Mouse (Mus musculus): Measurements from ENCODE around the gene Gm43720. TPM values are rescaled to one million over a fixed set of nuclear protein-coding genes. Genes with fewer than 3 reads are reported as not detected.

The Gm43720 gene
- polyA plus RNA-seq, 1 experiment = 0.02 TPM

DNA sequence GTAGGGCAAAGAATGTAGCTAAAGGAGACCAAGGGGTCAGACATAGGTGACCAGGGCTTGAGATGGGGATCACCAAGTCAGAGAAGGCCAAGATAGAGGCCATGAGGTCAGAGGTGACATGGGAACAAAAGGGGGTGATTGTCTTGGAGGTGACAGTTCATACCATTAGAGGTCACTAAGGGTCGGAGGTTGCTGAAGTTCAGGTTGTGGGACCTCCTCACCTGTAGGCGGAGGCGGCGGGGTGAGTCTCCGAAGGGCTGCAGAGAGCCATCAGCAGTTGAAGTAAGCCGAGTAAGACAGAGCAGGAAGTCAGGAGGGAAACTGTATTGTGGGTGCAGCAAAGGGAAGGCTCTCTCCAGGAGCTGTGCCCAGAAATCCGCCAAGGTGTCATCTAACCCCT lies 1.8 kb downstream of the Gm43720 start:
- H3K4me1 ChIP-seq (ENCODE audit: control insufficient read depth, insufficient read depth, low read length) = no peaks in the 10 kb centered on the region
- TF ChIP-seq CTCF (IDR thresholded peaks at IDR 0.05; ENCODE audit: extremely low read depth, insufficient read depth, low read length) (no peak), POLR2A (IDR thresholded peaks at IDR 0.05; ENCODE audit: extremely low read depth, insufficient read depth, low read length) (no peak)
- no peak overlapping the region for H3K27ac ChIP-seq (ENCODE audit: insufficient read depth, low read length)
- no peak overlapping the region for H3K4me3 ChIP-seq (ENCODE audit: insufficient read depth, low read length)

DNA sequence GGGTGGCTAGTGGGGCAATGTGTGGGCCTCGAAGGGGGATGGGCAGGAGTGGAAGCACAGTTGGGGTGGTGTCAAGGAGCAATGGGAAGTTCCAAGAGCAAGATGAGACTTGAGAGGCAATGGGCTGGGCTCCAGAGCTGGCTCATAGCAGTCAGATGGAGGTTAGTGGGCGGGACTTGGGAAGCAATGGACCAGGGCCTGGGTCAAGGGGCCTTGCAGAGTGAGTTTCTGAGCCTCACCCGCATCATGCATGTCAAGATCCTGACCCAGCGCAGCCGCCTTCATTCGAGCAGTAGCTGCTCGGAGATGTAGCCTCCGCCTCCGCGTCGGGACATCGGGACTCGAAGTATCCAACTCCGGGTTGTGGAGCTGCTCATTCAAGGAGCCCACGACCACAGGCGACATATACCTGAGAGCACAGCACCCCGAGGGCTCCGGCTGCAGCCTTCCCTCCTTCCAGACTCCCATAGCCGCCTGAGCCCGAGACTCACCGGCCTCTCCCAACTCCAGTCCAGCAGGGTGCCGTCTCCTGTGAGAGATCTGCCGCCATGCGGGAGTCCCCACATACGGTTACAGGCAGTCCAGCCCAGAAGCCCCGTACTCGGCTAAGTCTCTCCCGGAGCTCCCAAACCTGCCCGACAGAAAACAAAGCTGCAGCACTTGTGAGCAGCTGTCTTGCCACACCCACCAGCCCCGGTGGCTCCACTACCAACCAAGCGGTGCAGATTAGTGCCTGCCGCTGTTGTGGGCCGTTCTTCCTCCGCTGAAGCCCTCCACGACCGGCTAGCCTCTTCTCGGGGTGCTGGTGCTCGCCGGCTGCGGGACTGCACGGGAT lies 4.3 kb downstream of the Gm43720 start:
- Histone ChIP-seq H3K4me3 (ENCODE audit: insufficient read depth, low read length) (no peak overlapping the region), H3K4me1 (ENCODE audit: control insufficient read depth, insufficient read depth, low read length) (no peaks in the 10 kb centered on the region), H3K27ac (ENCODE audit: insufficient read depth, low read length) (no peak overlapping the region)
- TF ChIP-seq POLR2A (IDR thresholded peaks at IDR 0.05; ENCODE audit: extremely low read depth, insufficient read depth, low read length) (no peak), CTCF (IDR thresholded peaks at IDR 0.05; ENCODE audit: extremely low read depth, insufficient read depth, low read length) (no peak)

DNA sequence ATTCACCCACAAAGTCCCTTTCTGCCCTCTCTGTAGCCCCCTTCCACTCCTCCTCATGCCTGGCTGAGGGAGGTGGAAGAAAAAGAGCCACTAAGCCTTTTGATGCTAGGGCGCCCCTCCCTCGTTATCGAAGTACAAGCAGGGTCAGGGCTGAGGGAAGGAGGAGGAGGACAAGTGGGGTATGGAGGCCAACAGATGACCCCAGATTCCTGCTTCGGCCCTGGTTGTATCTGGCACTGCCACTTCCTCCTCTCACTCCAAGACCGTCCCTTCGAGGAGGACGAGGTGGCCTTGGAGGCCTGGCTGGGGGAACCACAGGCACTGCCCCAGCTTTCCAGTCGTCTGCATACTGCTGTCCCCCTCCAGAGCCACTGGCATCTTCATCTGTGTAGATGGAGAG lies 5.6 kb downstream of the Gm43720 start:
- Histone ChIP-seq H3K4me1 (ENCODE audit: control insufficient read depth, insufficient read depth, low read length) (no peaks in the 10 kb centered on the region), H3K4me3 (ENCODE audit: insufficient read depth, low read length) (no peak overlapping the region)
- TF ChIP-seq POLR2A (IDR thresholded peaks at IDR 0.05; ENCODE audit: extremely low read depth, insufficient read depth, low read length) = no peak
- TF ChIP-seq CTCF (IDR thresholded peaks at IDR 0.05; ENCODE audit: extremely low read depth, insufficient read depth, low read length) = no peak

DNA sequence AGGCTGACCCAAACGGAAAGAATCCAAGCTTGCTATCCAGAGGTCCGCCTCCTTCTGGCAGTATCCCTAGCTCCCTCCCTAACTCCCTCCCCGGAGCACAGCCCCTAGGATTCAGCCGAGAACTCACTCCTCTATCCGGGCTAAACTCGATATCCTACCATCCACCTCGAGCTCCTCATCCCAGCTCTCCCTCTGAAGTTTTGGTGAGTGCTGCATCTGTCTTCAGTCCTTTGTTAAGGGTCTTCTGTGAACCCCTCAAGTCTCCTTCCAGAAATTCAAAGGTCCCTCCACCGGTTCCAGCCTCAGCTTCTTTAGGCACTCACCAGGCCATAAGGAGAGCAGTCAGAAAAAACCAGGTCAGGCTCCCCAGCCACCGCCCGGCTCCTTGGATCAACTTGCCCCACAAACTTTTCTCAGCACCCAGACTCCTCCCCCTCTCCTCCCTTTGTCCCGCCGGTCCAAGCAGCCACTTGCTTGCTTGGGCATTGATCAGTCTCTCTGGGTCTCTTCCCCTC lies 7.3 kb downstream of the Gm43720 start, which contains the start of gene Gal3st4:
TSS of gene Gal3st4 (minus strand) at position 432 of the 515 bp plus-strand sequence.
- H3K4me3 ChIP-seq (ENCODE audit: insufficient read depth, low read length) = peak within 1 kb of the TSS; percentile 18; the same call in 1 of the 2 replicates
- H3K4me1 ChIP-seq (ENCODE audit: control insufficient read depth, insufficient read depth, low read length) = peaks cover 2% of the 10 kb centered on the region; the same call in 1 of the 2 replicates
- no peak for TF ChIP-seq CTCF (IDR thresholded peaks at IDR 0.05; ENCODE audit: extremely low read depth, insufficient read depth, low read length)
- TF ChIP-seq POLR2A (IDR thresholded peaks at IDR 0.05; ENCODE audit: extremely low read depth, insufficient read depth, low read length) = no peak
- peak within 1 kb of the TSS; percentile 65; the same call in 1 of the 2 replicates for H3K27ac ChIP-seq (ENCODE audit: insufficient read depth, low read length)

More for the DNA sequence above, 5.6 kb downstream of the Gm43720 start:
- H3K27ac ChIP-seq (ENCODE audit: insufficient read depth, low read length) = no peak overlapping the region

DNA sequence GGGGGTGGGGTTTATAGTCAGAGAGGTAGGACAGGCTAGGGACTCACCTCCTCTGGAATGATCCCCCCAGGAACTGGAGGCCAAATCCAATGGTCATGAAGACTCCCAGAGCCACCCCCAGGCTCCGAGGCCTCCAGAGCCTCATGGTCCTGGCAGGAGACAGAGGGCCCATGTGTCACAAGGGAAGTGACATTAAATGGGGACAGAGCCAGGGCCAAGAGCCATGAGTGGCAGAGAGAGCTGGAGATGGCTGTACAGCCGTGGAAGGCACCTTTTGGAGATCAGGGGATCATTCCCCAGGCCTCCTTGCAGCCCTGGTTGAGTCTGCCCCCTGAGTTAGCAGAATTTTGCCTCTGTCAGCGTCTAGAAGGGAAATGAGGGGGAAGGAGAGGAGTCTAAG lies 8.5 kb downstream of the Gm43720 start:
- Histone ChIP-seq H3K4me3 (ENCODE audit: insufficient read depth, low read length) (no peak overlapping the region), H3K4me1 (ENCODE audit: control insufficient read depth, insufficient read depth, low read length) (peaks cover 2% of the 10 kb centered on the region; the same call in 1 of the 2 replicates), H3K27ac (ENCODE audit: insufficient read depth, low read length) (no peak overlapping the region)
- TF ChIP-seq POLR2A (IDR thresholded peaks at IDR 0.05; ENCODE audit: extremely low read depth, insufficient read depth, low read length) = no peak
- TF ChIP-seq CTCF (IDR thresholded peaks at IDR 0.05; ENCODE audit: extremely low read depth, insufficient read depth, low read length) = no peak

DNA sequence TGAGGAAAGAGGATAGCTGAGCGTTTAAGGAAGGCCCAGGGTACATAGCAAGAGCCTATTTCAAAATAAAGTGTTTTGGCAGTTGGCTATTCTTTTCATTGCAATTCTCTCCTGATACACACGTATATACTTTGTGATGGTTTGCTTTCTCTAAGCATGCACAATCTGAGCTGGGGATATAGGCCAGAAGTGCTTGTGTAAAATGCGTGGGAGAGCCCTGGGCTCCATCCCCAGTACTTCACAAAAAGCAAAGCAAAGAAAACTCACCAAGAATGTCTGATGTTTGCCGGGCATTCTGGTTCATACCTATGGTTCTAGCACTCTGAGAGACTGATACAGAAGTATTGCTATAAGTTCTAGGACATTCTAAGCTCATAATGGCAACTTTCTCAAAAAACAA lies 10.8 kb downstream of the Gm43720 start:
- H3K4me3 ChIP-seq (ENCODE audit: insufficient read depth, low read length) = no peak overlapping the region
- H3K27ac ChIP-seq (ENCODE audit: insufficient read depth, low read length) = no peak overlapping the region
- no peak for TF ChIP-seq CTCF (IDR thresholded peaks at IDR 0.05; ENCODE audit: extremely low read depth, insufficient read depth, low read length)
- no peak for TF ChIP-seq POLR2A (IDR thresholded peaks at IDR 0.05; ENCODE audit: extremely low read depth, insufficient read depth, low read length)
- H3K4me1 ChIP-seq (ENCODE audit: control insufficient read depth, insufficient read depth, low read length) = peaks cover 2% of the 10 kb centered on the region; the same call in 1 of the 2 replicates

DNA sequence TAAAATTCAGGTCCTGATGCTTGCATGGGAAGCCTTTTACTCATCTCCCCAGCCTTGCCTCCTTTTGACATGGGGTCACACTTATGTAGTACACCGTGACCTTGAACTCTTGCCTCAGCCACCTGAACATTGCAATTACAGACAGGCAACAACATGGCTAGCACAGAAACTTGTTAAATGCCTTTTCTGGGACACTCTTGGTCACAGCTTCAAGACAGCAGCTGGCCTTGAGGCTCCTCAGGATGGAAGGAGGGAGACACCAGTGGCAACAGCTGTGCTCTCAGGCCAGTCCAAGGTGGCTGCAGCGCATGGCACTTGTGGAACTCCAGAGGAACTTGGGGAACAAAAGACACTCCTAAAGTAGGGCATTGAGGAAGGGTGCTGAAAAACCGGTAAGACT lies 12.6 kb downstream of the Gm43720 start:
- Histone ChIP-seq H3K4me1 (ENCODE audit: control insufficient read depth, insufficient read depth, low read length) (peaks cover 7% of the 10 kb centered on the region; the same call in 1 of the 2 replicates), H3K27ac (ENCODE audit: insufficient read depth, low read length) (no peak overlapping the region), H3K4me3 (ENCODE audit: insufficient read depth, low read length) (no peak overlapping the region)
- no peak for TF ChIP-seq CTCF (IDR thresholded peaks at IDR 0.05; ENCODE audit: extremely low read depth, insufficient read depth, low read length)

DNA sequence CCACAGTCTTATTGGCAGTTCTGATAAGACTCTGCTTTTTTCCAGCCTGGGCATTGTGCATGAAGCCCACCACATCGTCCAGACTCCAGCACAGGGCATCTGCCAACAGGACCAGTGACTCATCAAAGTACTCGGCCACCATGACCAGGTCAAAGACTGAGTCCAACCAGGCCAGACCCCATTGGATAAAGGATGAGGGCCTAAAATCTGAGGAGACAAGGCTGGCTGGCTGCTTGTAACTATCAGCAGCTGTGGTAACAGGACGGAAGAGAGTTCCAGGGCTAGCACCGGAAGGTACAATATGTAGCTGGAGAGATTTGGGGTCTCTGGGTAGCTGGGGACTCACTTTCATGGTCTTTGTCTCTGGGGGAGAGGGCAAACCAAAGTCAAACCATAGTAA lies 14.0 kb downstream of the Gm43720 start:
- no peak overlapping the region for H3K4me3 ChIP-seq (ENCODE audit: insufficient read depth, low read length)
- H3K4me1 ChIP-seq (ENCODE audit: control insufficient read depth, insufficient read depth, low read length) = peaks cover 7% of the 10 kb centered on the region; the same call in 1 of the 2 replicates
- TF ChIP-seq POLR2A (IDR thresholded peaks at IDR 0.05; ENCODE audit: extremely low read depth, insufficient read depth, low read length) = no peak
- TF ChIP-seq CTCF (IDR thresholded peaks at IDR 0.05; ENCODE audit: extremely low read depth, insufficient read depth, low read length) = no peak
- H3K27ac ChIP-seq (ENCODE audit: insufficient read depth, low read length) = no peak overlapping the region

DNA sequence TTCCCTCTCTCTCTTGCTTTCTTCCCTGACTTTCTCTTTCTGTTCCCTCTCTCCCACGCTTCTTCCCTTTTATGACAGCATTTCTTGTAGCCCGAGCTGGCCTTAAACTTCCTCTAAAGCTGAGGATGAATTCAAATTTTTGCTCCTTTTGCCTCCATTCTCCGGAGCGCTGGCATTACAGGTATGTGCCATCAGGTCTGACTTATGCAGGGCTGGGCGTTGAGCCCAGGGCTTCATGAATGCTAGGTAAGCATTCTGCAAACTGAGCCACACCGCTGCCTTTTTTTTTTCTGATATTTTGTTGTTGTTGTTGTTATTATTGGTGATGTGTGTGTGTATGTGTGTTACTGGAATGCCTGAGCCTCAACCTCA lies 15.6 kb downstream of the Gm43720 start:
- Histone ChIP-seq H3K27ac (ENCODE audit: insufficient read depth, low read length) (no peak overlapping the region), H3K4me1 (ENCODE audit: control insufficient read depth, insufficient read depth, low read length) (peaks cover 7% of the 10 kb centered on the region; the same call in 1 of the 2 replicates), H3K4me3 (ENCODE audit: insufficient read depth, low read length) (peak overlapping the region; percentile 84)
- TF ChIP-seq CTCF (IDR thresholded peaks at IDR 0.05; ENCODE audit: extremely low read depth, insufficient read depth, low read length) (no peak), POLR2A (IDR thresholded peaks at IDR 0.05; ENCODE audit: extremely low read depth, insufficient read depth, low read length) (no peak)

All from cortical plate, adult 2 months (tissue).